Mouse (Mus musculus) heart, adult 2 months (tissue): ENCODE measurements around the gene Vangl1.

Experiments
- CTCF ChIP-seq: fragments of 200-600 bp; IDR thresholded peaks from 2 replicates; pipeline ENCODE4 v1.8.1; 2022; ENCODE audit warnings: antibody characterized with exemption, mild to moderate bottlenecking, moderate library complexity
- EP300 ChIP-seq: fragments of 200-500 bp; IDR thresholded peaks from 2 replicates; pipeline ENCODE4 v1.6.1; 2011; ENCODE audit warnings: low read depth, low read length, control low read depth; ENCODE audit not compliant: insufficient read depth
- POLR2A ChIP-seq: fragments of 200-500 bp; IDR thresholded peaks from 2 replicates; pipeline ENCODE4 v1.6.1; 2011; ENCODE audit warnings: mild to moderate bottlenecking, low read depth, low read length, control low read depth; ENCODE audit not compliant: insufficient read depth

DNA sequence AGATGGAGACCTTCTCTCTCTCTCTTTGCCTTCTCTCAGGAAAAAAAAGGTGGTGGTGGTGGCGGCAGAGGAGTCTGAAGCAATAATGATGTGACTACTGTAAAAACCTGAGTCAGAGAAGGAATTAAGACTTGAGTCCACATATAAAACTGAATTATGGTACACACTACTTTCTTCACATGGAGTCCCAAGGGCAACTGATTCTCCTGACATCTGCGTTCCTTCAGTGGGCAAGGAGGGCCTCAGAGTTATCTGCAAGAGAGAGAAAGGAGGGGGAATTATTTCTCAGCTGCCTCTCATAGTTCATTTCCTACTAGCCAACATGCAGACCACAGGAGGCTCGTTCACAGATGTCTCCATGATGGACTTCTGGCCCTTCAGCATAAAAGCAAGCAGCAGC, 40.1 kb upstream of the Vangl1 start:
- no peak for TF ChIP-seq CTCF
- no peak for TF ChIP-seq POLR2A
- no peak for TF ChIP-seq EP300
